Mouse (Mus musculus): ENCODE results near the gene Tut7.

DNA sequence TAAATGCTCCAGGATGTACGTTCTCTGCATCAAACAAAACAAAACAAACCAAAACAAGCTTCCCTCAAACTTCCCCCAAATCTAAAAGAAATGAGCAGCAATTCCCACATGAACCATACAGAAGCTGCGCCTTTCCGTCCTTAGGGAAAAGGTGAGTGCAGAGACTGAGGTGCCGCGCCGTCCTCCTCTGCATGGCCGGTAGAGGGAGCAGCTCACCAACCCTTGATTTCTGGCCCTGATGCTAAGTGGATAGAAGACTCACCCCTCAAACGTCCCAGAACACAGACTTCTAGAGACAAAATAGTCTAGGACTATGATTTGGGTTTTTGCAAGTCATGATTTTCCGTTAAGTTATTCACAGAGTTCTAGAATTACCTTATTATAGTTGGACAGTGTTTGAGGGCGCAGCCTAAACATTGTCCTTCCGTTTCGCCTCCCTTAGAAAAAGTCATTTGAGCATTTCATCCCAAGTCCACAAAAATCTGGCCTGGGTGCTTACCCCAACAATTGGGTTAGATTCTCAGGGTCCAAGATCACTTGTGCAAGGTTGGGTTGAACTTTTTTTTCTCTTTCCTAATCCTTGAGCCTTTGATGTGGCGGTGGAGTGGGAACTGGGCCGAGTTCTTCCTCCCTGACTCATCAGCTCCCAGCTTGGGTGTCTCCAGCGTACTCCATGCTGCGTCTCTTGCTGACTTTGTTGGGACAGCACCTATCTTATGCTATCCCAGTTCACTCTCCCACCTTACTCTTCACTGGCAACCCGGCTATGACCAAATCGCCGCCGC, 33.5 kb upstream of the Tut7 start:
- TF ChIP-seq CTCF (conservative IDR thresholded peaks at IDR 0.05; ENCODE audit: low read length) (peak; percentile 84), POU5F1 (IDR thresholded peaks at IDR 0.05; ENCODE audit: borderline replicate concordance, low read length) (no peak)
